Mouse (Mus musculus) B cell, adult 2 months (primary cell): ENCODE measurements around the gene Ovol1.

Experiments
- DNase-seq, 2 experiments: peaks; one replicate each; pipeline ENCODE4 v3.0.0; 2022

The Ovol1 gene

DNA sequence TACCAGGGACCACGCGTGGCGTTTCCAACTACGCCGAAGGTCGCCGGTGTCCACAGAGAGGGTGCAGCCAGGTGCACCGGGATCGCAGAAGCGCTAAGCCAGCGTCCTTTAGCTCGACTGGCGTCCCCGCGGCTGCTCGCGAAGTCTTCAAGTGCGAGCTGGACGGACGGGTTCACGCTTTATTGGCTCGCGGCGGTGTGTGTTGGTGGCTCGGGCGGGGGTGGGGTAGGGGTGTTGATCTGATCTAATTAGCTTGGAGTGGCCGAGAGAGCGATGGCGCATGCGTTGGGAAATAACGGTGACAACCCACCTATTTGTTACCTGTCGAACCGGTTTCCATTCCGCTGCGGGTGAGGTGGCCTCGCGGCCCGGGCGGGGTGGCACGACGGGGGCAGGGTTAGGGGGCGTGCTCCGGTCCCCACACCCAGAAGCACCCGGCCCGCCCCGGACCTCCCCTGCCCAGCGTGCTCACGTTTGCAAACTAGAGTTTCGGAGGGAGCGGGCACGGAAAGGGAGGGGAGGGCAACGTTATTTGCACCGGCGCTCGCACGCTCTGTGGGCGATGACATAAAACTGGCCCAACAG lies at the start of gene Ovol1:
TSS of gene Ovol1 (minus strand) at position 190 of the 585 bp plus-strand sequence.
- DNase-seq = peak; percentile 36 to 44

DNA sequence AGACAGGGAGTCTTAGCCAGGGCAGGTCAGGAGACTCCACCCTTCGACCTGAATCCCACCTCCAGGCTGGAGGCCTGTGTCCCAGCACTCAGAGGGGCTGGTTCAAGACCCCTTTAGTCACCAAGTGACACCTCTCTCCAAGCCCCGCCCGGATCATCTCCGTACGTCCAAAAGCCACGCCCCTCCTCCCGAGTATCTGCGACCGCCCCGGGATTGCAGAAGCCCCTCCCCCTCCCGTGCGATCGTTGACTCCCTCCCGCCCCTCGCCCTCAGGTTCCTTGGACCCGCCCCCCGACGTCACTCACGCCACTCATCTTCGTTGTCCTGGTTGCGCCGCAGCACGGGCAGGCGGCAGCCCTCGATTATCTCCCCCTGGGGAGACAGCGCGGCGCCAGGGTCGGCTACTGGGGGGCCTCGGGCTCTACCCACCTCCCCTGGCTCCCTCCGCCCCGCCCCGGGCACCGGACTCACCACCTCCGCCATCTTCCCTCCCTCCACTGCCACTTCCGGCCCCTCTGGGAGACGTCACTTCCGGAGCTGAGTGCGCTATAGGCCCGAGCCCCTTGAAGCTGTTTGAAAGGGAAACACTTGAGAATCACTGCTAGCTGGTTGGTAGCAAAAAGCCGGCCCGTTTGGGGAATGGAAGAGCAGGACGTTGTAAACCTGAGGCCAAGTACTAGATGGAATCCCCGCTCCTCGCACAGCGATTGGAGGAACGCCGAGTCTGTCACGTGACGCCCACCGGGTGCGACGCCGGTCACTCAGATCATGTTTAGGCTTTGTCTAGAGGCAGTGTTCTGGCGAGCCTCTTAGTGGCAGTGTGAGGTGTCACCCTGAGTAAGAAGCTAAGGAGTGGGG lies 49.3 kb upstream of the Ovol1 start, which contains the start of gene Kat5:
TSS of gene Kat5 (minus strand) at position 691 of the 858 bp plus-strand sequence.
- peak; percentile 94 to 96 for DNase-seq

DNA sequence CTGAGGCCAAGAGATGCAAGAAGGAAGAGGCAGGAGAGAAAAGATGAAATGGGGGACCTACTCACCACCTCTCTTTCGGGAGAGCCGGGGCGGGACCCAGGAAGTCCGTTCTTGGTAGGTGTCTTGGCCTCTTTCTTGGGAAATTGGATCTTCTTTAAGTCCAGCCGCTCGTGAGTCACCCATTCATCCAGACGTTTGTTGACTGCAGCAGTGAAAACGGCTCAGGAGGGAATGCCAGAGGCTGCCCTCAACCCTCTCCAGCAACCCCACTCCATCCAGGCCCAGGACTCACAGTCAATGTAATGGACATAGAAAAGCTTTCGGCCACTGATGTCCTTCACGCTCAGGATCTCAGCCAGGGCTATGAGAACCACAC lies 48.7 kb upstream of the Ovol1 start:
- DNase-seq = no peak

DNA sequence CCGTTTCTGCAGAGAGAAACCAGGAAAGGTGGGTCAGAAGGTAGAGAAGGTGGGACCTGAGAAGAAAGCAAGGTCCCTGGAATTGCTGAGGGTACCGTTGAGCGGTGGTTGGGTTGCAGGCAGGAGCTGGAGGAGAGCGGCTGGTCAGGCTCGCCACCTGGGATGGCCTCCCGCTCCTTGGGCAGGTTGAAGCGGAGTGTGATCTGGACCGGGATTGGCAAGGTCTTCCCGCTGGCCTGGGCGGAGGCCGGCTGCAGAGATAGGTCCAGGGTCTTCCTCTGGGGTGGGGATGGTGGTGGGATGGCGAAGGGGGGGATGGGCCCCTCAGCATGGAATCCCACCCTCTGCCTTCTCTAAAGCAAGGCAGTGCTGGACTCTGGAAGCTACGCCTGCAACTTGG lies 48.3 kb upstream of the Ovol1 start:
- DNase-seq = no peak

DNA sequence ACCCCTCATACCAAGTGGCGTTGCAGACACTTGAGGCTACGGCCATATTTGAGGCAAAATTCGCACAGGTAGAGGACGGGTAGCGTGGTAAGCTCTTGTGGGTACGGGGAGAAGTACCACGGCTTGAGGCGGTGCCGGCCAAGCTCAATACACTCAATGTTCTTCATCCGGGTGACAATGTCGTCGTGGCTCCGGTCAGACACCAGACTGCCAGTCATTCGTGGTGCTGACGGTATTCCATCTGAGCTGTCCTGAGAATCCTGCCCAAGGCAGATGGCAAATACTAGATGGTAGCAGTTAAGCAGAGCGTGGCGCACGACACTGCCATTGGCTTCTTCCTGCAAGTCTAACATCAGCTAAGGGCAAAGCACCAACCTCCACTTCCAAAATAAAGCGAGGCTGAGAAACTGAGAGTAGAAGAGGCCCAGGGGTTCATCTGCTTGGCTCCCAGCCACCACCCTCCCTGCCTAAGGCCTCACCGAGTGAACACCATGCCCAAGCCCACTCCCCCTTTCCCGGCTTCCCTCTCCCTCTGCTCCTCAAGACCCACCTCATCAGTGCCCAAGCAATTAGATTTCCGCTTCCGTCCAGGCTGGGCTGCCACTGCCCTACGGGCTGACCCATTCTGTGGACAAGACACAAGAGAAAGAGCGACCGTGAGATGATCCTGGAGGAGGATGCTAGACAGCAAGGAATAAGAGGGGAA lies 47.4 kb upstream of the Ovol1 start:
- no peak for DNase-seq

DNA sequence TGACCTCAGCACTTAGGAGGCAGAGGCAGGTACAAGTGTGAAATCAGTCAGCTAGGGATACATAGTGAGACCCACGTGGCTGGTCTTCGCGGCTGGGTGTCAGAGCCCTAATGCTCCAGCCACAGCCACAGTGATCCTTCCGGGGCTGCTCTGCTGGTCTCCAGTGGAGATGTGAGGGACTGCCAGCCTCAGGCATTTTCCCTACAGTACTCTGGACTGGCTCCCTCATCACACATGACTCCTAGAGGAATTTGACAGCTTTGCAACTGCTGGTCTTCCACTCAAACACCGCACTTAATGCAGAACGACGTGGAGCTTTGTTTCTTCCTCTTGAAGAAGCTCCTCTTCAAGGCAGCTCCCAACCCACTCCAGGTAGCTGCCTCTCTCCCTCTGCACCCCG lies 45.8 kb upstream of the Ovol1 start:
- DNase-seq = no peak

DNA sequence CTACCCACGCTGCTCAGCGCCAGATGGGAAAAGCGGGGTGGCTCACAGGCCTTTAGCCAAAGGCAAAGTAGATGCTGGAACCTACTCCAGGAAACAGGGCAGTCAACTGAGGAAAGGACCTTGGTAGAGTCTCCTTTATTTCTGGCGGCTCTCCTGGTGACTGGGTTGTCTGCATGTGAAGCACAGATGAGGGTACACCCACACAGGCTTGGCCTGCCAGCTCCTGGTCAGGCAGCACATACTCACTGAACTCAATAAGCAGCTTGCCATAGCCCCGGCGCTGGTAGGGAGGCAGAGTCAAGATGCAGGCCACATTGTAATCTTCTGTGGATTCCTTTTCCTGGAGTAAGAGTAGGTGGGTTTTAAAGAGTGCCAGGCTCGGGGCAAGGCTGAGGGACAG lies 44.7 kb upstream of the Ovol1 start:
- DNase-seq = no peak

DNA sequence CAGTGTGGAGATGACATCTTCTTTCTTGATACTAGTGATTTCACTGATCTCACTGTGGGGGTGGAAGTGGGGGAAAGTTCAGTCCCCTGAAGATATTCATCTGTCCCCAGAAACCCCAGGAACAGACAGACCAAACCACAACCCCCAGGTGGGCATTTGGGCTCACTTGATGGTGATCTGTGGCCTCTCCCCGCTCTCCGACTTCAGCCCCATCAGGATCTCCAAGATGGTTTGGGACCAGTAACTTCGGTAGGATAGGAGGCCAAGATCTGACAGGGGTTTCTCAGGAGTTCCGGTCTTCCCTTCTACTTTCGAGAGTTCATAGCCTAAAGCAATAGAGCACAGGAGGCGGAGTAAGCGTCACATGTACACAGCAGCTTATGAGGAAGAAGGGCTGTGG lies 43.2 kb upstream of the Ovol1 start:
- DNase-seq = no peak

DNA sequence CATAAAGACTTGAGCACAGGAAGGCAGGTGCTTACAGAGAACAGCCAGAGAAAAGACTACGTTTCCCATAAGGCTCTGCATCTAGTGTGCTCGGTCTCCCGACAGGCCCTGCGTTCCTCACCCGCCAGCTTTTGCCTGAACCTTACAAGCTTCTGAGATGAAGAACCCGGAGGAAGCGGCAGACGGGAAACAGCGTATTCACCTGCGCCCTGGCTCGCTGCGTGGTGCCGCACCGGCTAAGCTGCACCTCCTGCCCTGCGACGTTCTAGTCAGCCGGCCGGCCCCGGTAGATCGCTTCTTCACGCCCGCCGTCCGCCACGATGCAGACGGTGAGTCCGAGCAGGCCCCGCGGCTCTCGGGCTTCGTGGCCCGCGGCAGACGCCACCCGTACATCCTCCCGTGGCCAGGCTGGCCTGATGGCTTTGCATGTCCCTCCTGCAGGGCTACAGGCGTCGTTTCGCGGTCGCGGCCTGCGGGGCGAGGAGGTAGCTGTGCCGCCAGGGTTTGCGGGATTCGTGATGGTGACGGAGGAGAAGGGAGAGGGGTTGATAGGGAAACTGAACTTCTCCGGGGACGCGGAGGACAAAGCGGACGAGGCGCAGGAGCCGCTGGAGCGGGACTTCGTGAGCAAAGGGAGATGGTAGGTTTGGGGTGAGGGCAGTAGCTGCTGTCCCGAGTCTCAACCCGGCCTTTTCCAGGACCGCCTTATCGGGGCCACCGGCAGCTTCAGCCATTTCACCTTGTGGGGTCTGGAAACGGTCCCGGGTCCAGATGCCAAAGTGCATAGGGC lies 41.5 kb upstream of the Ovol1 start, which contains the start of gene Rnaseh2c:
TSS of gene Rnaseh2c (plus strand) at position 122 of the 790 bp plus-strand sequence.
- DNase-seq = peak; percentile 75 to 78

DNA sequence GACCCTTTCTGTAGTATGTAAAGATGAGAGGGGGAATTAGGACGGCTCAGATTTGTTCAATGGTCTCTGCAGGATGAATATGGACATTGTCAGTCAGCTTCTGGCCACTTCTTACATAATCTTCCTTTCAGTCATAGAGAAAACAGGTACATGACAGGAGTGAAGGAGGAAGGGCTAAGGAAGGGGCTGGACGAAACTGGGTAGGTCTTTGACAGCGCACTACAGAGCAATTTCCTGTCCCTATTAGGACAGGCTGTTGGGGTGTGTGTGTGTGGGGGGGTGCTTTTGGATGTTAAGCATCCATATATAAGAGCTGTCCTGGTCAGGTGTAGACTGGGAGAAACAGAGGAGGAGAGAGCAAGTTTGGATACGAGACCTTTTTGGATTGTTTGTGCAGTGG lies 38.8 kb upstream of the Ovol1 start:
- no peak for DNase-seq

DNA sequence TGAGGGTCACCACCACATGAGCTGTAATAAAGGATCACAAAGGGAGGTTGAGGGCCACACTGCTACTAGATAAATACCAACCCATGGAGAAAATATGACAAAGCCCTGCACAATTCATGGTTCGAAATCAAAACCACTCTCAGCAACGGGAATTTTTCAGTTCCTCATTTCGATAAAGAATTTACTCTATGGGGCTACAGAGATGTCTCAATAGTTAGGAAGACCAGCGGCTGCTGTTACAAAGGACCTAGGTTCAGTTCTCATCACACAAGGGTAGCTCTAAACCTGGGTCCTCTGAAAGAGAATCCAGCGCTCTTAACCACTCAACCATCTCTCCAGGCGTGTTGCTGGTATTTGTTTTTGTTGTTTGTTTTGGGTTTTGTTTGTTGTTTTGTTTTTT lies 31.4 kb upstream of the Ovol1 start:
- DNase-seq = no peak

DNA sequence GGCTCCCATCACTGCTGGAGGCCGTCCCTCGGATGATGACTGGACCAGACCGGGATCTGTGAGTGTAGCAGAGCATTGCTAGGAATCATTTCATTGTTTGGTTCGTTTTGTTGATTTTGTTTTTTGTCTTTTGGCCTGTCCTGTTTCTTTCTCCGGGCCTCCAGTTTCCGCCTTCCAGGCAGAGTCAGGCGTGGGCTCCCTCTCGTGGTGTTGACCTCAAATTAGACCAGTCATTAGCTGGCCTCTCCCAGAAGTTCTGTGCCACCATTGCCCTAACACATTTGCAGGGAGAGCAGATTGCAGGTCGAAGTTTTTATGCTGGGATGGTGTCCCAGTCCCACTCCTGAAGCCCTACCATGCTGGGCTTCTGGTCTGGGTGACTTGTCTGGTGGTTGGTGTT lies 28.7 kb upstream of the Ovol1 start:
- DNase-seq = no peak

DNA sequence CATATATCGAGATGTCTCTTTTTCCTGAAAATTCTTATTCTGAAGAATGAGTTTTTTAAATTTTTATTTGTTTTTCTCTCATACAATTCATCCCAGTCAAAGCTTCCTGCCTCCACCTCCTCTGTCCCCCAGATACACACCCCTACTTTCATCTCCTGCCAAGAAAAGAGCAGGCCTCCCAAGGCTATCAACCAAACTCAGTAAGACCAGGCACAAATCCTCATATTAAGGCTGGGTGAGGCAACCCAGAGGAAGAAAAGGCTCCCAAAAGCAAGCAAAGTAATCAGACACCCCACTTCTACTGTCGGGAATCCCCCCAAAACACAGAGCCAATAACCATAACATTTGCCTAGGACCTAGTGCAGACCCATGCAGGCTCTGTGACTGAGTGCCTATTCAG lies 21.5 kb upstream of the Ovol1 start:
- DNase-seq = no peak

DNA sequence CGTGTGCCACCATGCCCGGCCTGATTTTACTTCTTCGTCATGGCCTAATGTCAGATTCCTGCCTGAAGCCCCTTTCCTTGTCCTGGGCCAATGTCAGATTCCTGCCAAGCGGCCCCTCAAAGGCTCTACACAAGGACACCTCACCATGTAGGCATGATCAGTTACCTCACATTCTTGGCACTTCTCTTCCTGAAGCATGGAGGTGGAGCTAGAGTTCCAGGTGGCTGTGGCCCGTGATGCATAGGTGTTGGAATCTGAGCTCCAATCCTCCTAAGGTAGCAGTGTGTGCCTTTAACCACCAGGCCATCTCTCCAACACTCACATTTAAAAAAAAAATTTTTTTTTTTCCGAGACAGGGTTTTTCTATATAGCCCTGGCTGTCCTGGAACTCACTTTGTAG lies 20.3 kb upstream of the Ovol1 start:
- no peak for DNase-seq

DNA sequence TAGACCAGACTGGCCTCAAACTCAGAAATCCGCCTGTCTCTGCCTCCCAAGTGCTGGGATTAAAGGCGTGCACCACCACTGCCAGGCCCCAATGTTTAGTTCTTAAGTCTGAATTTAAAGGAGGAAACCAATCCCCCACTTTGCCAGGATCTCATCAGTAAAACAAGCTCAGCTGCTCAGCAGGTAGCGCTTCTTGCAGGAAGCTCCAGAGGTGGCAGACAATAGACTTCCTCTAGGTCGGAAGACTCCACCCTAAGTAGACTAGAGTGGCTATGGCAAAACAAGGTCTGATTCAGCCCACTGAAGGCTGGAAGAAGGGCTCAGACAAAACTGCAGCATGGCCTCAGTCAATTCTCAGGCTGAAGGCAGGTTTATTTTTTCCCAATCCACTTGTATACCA lies 19.5 kb upstream of the Ovol1 start:
- no peak for DNase-seq

DNA sequence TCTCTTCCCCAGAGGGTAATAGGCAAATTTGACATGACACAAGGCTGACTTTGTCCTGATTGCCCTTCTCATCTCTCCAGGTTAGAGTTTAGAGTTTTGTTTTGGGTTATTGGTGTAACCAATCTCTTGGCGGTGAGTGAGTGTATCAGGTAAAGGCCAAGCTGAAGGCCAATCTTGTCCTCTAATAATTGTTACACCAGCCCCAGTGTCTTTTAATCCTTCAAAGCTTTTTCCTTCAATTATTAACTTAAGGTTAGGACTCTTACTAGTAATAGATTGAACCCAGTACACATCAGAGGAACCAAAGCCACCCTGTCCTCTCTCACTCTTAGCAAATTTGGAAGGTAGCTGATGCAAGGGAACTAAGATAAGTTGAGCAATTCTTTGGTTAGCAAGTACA lies 14.9 kb upstream of the Ovol1 start:
- no peak for DNase-seq

DNA sequence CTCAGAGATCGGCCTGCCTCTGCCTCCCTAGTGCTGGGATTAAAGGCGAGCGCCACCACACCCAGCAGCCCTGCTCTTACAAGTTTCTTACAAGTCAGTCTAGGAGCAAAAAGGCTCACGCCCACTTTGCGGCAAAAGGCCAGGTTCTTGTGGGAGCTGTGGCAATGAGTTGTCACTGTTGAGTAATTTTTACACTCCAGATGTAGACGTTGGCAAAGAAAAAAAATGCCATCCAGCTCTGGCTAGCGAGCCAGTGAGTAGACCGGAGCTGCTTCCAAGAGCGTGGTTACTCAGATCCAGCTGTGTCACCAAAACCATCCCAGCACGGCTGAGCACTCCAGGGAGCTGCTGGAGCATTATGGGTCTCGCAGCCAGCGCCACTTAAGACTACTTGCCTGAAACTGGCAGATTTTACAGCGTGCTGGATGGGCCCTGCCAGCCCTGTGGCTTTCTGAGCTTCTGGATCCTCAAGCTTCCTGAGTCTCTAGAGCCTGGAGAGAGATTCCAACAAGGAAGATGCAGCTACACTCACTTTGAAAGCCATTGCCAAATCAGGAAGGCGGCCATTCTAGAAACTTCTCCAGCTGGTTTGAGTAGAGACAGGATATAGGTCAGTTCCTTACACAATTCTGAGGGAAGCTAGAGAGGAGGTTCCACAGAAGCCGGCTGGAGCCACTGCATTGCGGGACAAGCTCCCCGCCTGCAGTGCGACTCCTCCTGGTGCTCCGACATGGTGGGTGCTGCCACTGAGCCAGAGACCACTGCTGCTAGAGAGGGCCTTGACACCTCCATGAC lies 12.1 kb upstream of the Ovol1 start:
- DNase-seq = no peak

DNA sequence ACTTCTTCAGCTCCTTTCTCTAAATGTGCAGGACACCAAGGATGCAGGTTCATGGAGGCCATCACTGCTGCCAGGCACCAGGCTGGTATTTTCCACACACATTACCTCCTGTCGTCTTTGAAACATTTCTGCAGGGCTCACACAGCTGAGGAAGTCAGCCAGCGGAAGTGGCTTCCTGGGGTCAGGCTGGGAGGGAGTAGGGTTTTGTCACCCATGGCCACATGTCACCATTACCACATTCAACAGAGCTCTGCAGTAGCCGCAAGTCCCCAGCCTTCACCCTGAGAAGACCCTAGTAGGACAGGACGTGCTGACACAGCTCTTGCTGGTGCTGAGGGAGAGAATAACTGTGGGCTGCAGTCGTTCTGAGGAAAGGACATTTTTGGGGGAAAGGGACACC lies 11.4 kb upstream of the Ovol1 start:
- DNase-seq = peak; percentile 28 to 31

DNA sequence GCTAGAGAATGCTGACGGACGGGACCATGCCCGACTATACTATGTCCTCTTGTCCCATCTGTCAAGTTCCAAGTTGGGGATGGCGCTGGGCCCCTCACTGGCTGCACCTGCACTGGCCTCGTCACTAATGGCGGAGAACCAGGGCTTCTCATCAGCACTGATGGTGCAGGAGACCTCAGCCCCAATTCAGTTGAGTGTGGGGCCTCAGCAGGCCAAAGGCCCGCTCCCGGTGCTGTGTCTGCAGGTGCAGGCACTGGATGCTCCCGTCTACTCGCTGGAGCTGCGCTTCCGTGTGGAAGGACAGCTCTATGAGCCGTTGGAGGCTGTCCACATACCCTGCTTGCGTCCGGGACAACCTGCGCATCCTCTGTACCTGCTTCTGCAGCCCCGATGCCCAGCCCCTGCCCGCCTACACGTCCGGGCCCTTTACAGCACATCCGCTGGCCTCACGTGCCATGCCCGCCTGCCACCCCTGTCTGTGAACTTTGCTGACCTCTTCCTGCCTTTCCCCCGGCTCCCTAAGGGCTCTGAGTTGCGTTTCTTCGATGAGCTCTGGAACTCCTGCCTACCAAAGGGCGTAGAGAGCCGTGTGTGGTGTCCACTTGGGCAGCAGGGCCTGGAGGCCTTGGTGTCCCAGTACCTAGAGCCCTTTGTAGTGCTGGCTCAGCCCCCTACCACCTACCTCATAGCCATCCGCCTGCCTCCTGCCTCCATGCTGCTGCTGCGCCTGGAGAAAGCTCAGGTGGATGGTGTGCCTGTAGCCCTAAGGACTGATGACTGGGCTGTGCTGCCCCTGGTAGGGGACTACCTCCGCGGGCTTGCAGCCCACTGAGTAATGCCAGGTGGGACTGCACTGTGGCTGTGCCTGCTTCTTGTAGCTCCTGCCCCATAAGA lies 10.2 kb upstream of the Ovol1 start:
- DNase-seq = no peak

DNA sequence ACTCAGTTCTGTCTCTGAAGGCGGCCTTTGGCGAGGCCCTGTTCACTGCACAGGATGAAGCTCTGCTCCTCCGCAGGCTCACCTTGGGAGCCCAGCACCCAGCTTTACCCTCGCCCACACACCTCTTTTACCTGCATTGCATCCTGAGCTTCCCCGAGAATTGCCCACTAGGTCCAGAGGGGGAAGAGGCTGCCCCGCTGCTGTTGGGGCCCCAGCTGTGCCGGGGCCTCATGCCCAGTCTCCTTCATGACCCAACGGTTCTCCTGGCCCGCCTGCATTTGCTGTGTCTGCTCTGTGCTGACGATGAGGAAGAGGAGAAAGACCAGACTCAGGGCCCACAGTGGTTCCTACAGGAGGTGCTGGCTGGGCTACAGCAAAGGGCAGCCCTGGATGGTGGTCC lies 9.1 kb upstream of the Ovol1 start:
- DNase-seq = no peak

DNA sequence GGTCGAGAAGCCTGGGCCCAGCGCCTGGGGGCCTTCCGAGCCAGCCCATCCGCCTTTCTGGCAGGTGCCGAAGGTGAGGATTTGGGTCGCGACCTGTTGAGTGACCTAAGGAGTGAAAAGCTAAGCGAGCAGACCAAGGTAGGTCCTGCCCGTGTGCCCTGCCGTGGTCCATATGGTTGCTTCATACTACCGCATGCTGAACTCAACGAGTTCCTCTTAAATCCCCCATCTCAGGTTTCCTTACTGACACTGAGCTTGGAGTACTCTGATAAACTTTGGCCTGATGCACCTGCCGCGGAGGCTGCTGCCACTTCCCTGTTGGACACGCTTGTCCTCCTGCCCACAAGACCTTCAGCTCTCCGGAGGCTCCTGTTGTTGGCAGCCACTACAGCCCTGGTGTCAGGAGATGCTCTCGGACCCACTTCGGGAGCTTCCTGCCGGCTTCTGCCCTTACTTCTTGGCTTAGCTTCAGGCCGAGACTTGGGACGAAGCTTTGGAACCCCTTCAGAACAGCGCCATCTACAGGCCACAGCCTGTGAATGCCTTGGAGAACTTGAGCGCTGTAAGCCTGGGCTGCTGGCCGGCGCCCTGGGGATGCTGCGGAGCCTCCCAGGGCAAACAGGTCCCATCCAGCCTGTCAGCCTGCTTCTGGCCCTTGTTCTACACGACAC lies 8.2 kb upstream of the Ovol1 start:
- peak; percentile 83 to 85 for DNase-seq
